Mouse (Mus musculus) CH12.LX (cell line): Measurements from ENCODE around the gene Frrs1. TPM values are rescaled to one million over a fixed set of nuclear protein-coding genes. Genes with fewer than 3 reads are reported as not detected.

Experiments used
- DNase-seq: peaks from one replicate; pipeline ENCODE4 v3.0.0-alpha.2; 2013; ENCODE audit errors: extremely low read depth
- H3K27ac ChIP-seq: 2 replicates; pipeline ENCODE4 v1.5.1; 2012; ENCODE audit warnings: low read depth, mild to moderate bottlenecking, control low read depth, moderate library complexity; ENCODE audit not compliant: insufficient read depth
- H3K27me3 ChIP-seq: replicated peaks from 2 replicates; pipeline ENCODE3; 2012; ENCODE audit warnings: inconsistent platforms
- H3K36me3 ChIP-seq, 2 experiments: replicated peaks in 1 of 2; 2 replicates each; pipeline versions ENCODE3 to v1.6.1; 2012; ENCODE audit warnings: inconsistent platforms in 1 of 2, low read length in 1 of 2, mild to moderate bottlenecking in 1 of 2, mixed read lengths in 1 of 2, moderate library complexity in 1 of 2; ENCODE audit not compliant: control insufficient read depth in 1 of 2, insufficient read depth in 1 of 2
- H3K4me1 ChIP-seq, 2 experiments: 2 replicates each; pipeline ENCODE4 v1.6.1; 2012; ENCODE audit warnings: inconsistent platforms in 1 of 2, moderate library complexity in 1 of 2; ENCODE audit not compliant: insufficient read depth in 2 of 2, control insufficient read depth in 1 of 2
- H3K4me2 ChIP-seq: 2 replicates; pipeline ENCODE4 v1.6.1; 2012; ENCODE audit warnings: low read depth, mild to moderate bottlenecking, control low read depth; ENCODE audit not compliant: poor library complexity, insufficient read depth, severe bottlenecking
- H3K4me3 ChIP-seq, 3 experiments: fragments of 150-350 bp in 1 of 3; sonication (generic) in 1 of 3; replicated peaks in 1 of 3; 2 replicates each; pipeline versions ENCODE3 to v1.5.1; 2011 to 2012; ENCODE audit warnings: low read depth in 2 of 3, low read length in 2 of 3, mild to moderate bottlenecking in 2 of 3, moderate library complexity in 2 of 3, control low read depth in 1 of 3, improper control_type of control experiment in 1 of 3, inconsistent platforms in 1 of 3, mixed read lengths in 1 of 3; ENCODE audit not compliant: poor library complexity in 1 of 3
- H3K79me2 ChIP-seq: replicated peaks from 2 replicates; pipeline ENCODE4 v1.6.1; 2012; ENCODE audit warnings: mild to moderate bottlenecking, moderate library complexity; ENCODE audit not compliant: control insufficient read depth, poor library complexity, insufficient read depth, severe bottlenecking; ENCODE audit errors: extremely low read depth
- H3K9ac ChIP-seq: 2 replicates; pipeline ENCODE4 v1.6.1; 2012; ENCODE audit warnings: low read depth, mild to moderate bottlenecking, control low read depth, moderate library complexity; ENCODE audit not compliant: insufficient read depth
- H3K9me3 ChIP-seq: replicated peaks from 2 replicates; pipeline ENCODE3; 2012; ENCODE audit warnings: low read length, inconsistent platforms, mixed read lengths
- BHLHE40 ChIP-seq: IDR thresholded peaks from 2 replicates; pipeline ENCODE4 v1.6.1; 2011; ENCODE audit warnings: mild to moderate bottlenecking, low read depth, low read length, improper control_type of control experiment
- ETS1 ChIP-seq: conservative IDR thresholded peaks from 2 replicates; pipeline ENCODE4 v1.6.1; 2012; ENCODE audit warnings: low read depth, mild to moderate bottlenecking, inconsistent platforms, low read length, improper control_type of control experiment, moderate library complexity
- GABPA ChIP-seq: IDR thresholded peaks from 2 replicates; pipeline ENCODE4 v1.6.1; 2012; ENCODE audit warnings: low read depth, low read length, improper control_type of control experiment, inconsistent platforms; ENCODE audit not compliant: insufficient replicate concordance
- POLR2A ChIP-seq: IDR thresholded peaks from 2 replicates; pipeline ENCODE4 v1.6.1; 2011; ENCODE audit warnings: low read depth, mild to moderate bottlenecking, improper control_type of control experiment, low read length
- SMC3 ChIP-seq: IDR thresholded peaks from 2 replicates; pipeline ENCODE4 v1.6.1; 2011; ENCODE audit warnings: low read depth, low read length, improper control_type of control experiment
- USF1 ChIP-seq: IDR thresholded peaks from 2 replicates; pipeline ENCODE4 v1.6.1; 2014; ENCODE audit warnings: low read depth, mild to moderate bottlenecking, inconsistent platforms, low read length, improper control_type of control experiment
- USF2 ChIP-seq: conservative IDR thresholded peaks from 2 replicates; pipeline ENCODE4 v1.6.1; 2011; ENCODE audit warnings: low read depth, low read length, improper control_type of control experiment
- ZC3H11A ChIP-seq: IDR thresholded peaks from 2 replicates; pipeline ENCODE4 v1.6.1; 2012; ENCODE audit warnings: low read depth, mild to moderate bottlenecking, inconsistent platforms, low read length, improper control_type of control experiment
- ZNF384 ChIP-seq: IDR thresholded peaks from 2 replicates; pipeline ENCODE4 v1.6.1; 2012; ENCODE audit warnings: low read depth, low read length, improper control_type of control experiment, inconsistent platforms
- dilution Hi-C: fragments of 300-500 bp; cut with MboI; formaldehyde crosslinking; loops from 2 replicates; pipeline ENCODE4 v1.14.3; 2020; ENCODE audit warnings: low sequenced_read_pairs; ENCODE audit not compliant: extremely low pct_unique_long_range_greater_than_20kb, extremely low pct_ligation_motif_present
- in situ Hi-C: fragments of 300-500 bp; cut with MboI; formaldehyde crosslinking; loops from 3 replicates; pipeline ENCODE4 v1.14.3; 2019; ENCODE audit warnings: low sequenced_read_pairs, low pct_ligation_motif_present, low pct_unique_long_range_greater_than_20kb, mixed read lengths
- polyA plus RNA-seq: library from polyadenylated mRNA; unstranded; fragments of >175 nt; gene quantifications from 2 replicates; pipeline ENCODE4 v1.2.1, GENCODE M21; 2012; ENCODE audit warnings: low read depth; ENCODE audit not compliant: insufficient read length
- total RNA-seq, 2 experiments: library from RNA; depleted of rRNA; stranded (reverse); fragments of 300-350 nt in 1 of 2; fragments of >200 nt in 1 of 2; gene quantifications; 2 replicates each; pipeline ENCODE4 v1.2.3; 2012 to 2014

The Frrs1 gene
- total and polyA plus RNA-seq, 3 experiments: 11.0 to 34.9 (median 16.5) TPM

DNA sequence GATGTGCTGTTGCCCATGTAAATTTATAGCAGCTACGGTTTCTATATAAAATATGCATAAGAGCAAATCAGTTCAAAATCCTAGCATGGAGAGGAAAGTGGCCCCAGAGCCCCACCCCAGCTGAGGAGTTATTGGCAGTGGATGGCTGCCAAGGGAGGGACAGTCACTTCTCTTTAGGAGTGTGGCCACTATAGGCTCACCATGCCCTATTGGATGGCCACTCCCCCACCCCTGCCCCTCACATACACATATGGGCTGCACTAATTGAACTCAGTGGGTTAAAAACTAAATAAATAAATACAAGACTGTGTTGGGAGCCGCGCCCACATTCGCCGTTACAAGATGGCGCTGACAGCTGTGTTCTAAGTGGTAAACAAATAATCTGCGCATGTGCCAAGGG is 42.0 kb upstream of the Frrs1 start:
- in situ Hi-C loops: no loop called here
- no peaks in the 10 kb centered on the region for H3K9me3 ChIP-seq
- DNase-seq: no peak
- H3K9ac ChIP-seq: no peak overlapping the region
- no peak overlapping the region for H3K27ac ChIP-seq
- H3K79me2 ChIP-seq: no peaks in the 10 kb centered on the region
- H3K27me3 ChIP-seq: no peaks in the 10 kb centered on the region
- no peak overlapping the region for H3K4me3 ChIP-seq
- dilution Hi-C loops: no loop called here
- TF ChIP-seq SMC3 (no peak), ZC3H11A (no peak), USF1 (no peak), USF2 (no peak)
- H3K4me2 ChIP-seq: no peak overlapping the region
- no peaks in the 10 kb centered on the region for H3K36me3 ChIP-seq
- peaks cover 0 to 2% of the 10 kb centered on the region in 2 experiments; a peak in 1 of 4 replicates for H3K4me1 ChIP-seq

DNA sequence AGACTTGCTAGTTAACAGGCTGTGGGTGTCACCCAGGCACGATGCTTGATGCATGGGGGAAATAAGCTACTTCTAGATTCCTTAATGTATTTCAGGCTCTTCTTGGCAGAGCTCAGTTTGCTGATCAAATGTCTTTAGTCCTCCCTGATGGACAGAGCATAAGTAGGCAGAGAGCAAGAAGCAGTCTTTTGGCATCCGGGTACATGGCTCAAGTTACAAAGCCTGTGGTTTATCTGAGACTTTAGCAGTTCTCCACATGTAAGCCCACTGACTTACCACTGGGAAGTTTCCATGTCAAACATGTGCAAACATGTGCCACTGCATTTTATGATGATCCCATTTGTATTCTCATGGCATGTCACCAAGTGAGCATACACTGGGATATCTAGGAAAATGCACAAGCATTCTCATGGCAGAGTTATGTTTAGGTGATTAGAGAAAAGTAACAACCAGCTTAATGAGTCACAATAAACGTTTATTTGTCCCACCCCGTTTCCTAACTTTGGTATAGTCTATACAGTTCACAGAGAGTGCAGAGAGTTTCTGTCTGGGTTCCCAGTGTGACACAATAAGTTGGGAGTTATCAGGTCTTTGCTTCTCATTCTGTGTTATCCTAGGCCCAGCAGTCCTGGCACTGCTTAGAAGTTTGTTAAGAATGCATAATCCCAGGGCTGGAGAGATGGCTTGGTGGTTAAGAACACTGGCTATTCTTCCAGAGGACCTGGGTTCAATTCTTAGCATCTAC is 32.6 kb upstream of the Frrs1 start:
- Histone ChIP-seq H3K4me2 (no peak overlapping the region), H3K4me1 (no peaks in the 10 kb centered on the region), H3K9me3 (no peaks in the 10 kb centered on the region), H3K4me3 (no peak overlapping the region), H3K79me2 (no peaks in the 10 kb centered on the region), H3K36me3 (no peaks in the 10 kb centered on the region), H3K9ac (no peak overlapping the region), H3K27me3 (no peaks in the 10 kb centered on the region), H3K27ac (no peak overlapping the region)
- in situ Hi-C loops: loop anchor here (25.0 kb wide), 1 partner anchor 489 kb away; no protein-coding TSS in a partner anchor
- TF ChIP-seq ZNF384: no peak
- no peak for TF ChIP-seq BHLHE40
- TF ChIP-seq POLR2A: no peak
- TF ChIP-seq GABPA: no peak
- TF ChIP-seq ZC3H11A: no peak
- dilution Hi-C loops: no loop called here
- DNase-seq: no peak

GRCm38 (mm10) chr3:116829274-116829920 is 29.9 kb upstream of the Frrs1 start:
- DNase-seq: no peak
- no peaks in the 10 kb centered on the region for H3K79me2 ChIP-seq
- TF ChIP-seq ETS1: no peak
- TF ChIP-seq, all 38 proteins: peak for 0
- H3K4me2 ChIP-seq: no peak overlapping the region
- no peaks in the 10 kb centered on the region for H3K4me1 ChIP-seq
- no peak overlapping the region for H3K27ac ChIP-seq
- H3K9ac ChIP-seq: no peak overlapping the region
- H3K27me3 ChIP-seq: no peaks in the 10 kb centered on the region
- dilution Hi-C loops (no loop called here), in situ Hi-C loops (loop anchor here (25.0 kb wide), 1 partner anchor 492 kb away; no protein-coding TSS in a partner anchor)
- H3K9me3 ChIP-seq: no peaks in the 10 kb centered on the region
- no peak overlapping the region for H3K4me3 ChIP-seq
- no peaks in the 10 kb centered on the region for H3K36me3 ChIP-seq
